Mouse (Mus musculus) bone marrow macrophage, adult 2 months (primary cell): ENCODE results near the gene Sh3d21.

Experiments used
- CTCF ChIP-seq: IDR thresholded peaks from 2 replicates; pipeline ENCODE4 v1.5.1; 2012; ENCODE audit warnings: low read depth, mild to moderate bottlenecking, low read length, moderate library complexity
- POLR2A ChIP-seq: IDR thresholded peaks from 2 replicates; pipeline ENCODE4 v1.6.1; 2012; ENCODE audit warnings: mild to moderate bottlenecking, low read depth, low read length, borderline replicate concordance

DNA sequence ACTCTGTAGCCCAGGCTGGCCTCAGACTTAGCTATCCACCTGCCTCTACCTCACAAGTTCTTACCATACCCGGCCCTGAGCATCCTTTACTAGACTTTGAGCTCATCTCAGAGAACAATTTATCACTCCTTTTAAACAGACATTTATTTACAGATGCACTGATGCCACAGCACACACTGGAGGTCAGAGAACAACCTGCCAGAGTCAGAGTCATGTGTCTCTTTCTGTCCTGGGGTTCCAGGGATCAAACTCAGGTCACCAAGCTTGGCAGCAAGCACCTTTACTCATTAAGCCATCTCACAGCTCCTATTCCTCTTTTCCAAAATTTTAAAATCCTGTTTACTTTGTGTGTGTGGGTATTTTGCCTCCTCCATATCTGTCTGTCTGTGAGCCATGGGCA lies 42.1 kb upstream of the Sh3d21 start:
- TF ChIP-seq CTCF (no peak), POLR2A (no peak)
